Mouse (Mus musculus): ENCODE measurements at regions not wholly inside any gene's neighbourhood (a gene's known extent, or its start where the extent isn't known, plus 50 kb on each side); places are given as distances from the start of the nearest gene placed in this dataset.

GRCm38 (mm10) chr3:52759846-52760245 lies 257.2 kb downstream of the Cog6 start:
- no peak for DNase-seq (ENCODE audit: low read depth, low spot score)

GRCm38 (mm10) chr3:52758561-52758960 lies 258.5 kb downstream of the Cog6 start:
- DNase-seq (ENCODE audit: low read depth, low spot score): peak; percentile 47

GRCm38 (mm10) chr3:52756816-52757215 lies 260.2 kb downstream of the Cog6 start:
- DNase-seq (ENCODE audit: low read depth, low spot score): no peak

GRCm38 (mm10) chr3:52756006-52756405 lies 261.0 kb downstream of the Cog6 start:
- DNase-seq (ENCODE audit: low read depth, low spot score): no peak

- DNase-seq (ENCODE audit: low read depth, low spot score): peak; percentile 22
Observed at GRCm38 (mm10) chr3:52754978-52755377, 262.1 kb downstream of the Cog6 start.

- no peak for DNase-seq (ENCODE audit: low read depth, low spot score)
Observed at GRCm38 (mm10) chr3:52754401-52754800, 262.6 kb downstream of the Cog6 start.

- DNase-seq (ENCODE audit: low read depth, low spot score): no peak
Observed at GRCm38 (mm10) chr3:52746917-52747316, 270.1 kb downstream of the Cog6 start.

- DNase-seq (ENCODE audit: low read depth, low spot score): no peak
Observed at GRCm38 (mm10) chr3:52744334-52744733, 272.7 kb downstream of the Cog6 start.

- DNase-seq (ENCODE audit: low read depth, low spot score): no peak
Observed at GRCm38 (mm10) chr3:52740466-52741026, 276.5 kb downstream of the Cog6 start.

- DNase-seq (ENCODE audit: low read depth, low spot score): no peak
Observed at GRCm38 (mm10) chr3:52739526-52739925, 277.5 kb downstream of the Cog6 start.

GRCm38 (mm10) chr3:52738386-52738785 lies 278.7 kb downstream of the Cog6 start:
- DNase-seq (ENCODE audit: low read depth, low spot score): no peak

GRCm38 (mm10) chr3:52735939-52736338 lies 281.1 kb downstream of the Cog6 start:
- DNase-seq (ENCODE audit: low read depth, low spot score): no peak

- no peak for DNase-seq (ENCODE audit: low read depth, low spot score)
Observed at GRCm38 (mm10) chr3:52731941-52732340, 285.1 kb downstream of the Cog6 start.

GRCm38 (mm10) chr3:52731491-52731890 lies 285.5 kb downstream of the Cog6 start:
- DNase-seq (ENCODE audit: low read depth, low spot score): no peak

GRCm38 (mm10) chr3:52729731-52730130 lies 287.3 kb downstream of the Cog6 start:
- DNase-seq (ENCODE audit: low read depth, low spot score): no peak

GRCm38 (mm10) chr3:52728860-52729259 lies 288.2 kb downstream of the Cog6 start:
- no peak for DNase-seq (ENCODE audit: low read depth, low spot score)

- DNase-seq (ENCODE audit: low read depth, low spot score): no peak
Observed at GRCm38 (mm10) chr3:52728426-52728825, 288.6 kb downstream of the Cog6 start.

GRCm38 (mm10) chr3:52724354-52724753 lies 292.7 kb downstream of the Cog6 start:
- DNase-seq (ENCODE audit: low read depth, low spot score): no peak

GRCm38 (mm10) chr3:52722946-52723345 lies 294.1 kb downstream of the Cog6 start:
- DNase-seq (ENCODE audit: low read depth, low spot score): no peak

- DNase-seq (ENCODE audit: low read depth, low spot score): no peak
Observed at GRCm38 (mm10) chr3:52719181-52719580, 297.9 kb downstream of the Cog6 start.

- DNase-seq (ENCODE audit: low read depth, low spot score): no peak
Observed at GRCm38 (mm10) chr3:52717324-52717723, 299.7 kb downstream of the Cog6 start.

GRCm38 (mm10) chr3:52712151-52712550 lies 304.9 kb downstream of the Cog6 start:
- DNase-seq (ENCODE audit: low read depth, low spot score): peak; percentile 53

GRCm38 (mm10) chr3:52711133-52711532 lies 305.9 kb downstream of the Cog6 start:
- DNase-seq (ENCODE audit: low read depth, low spot score): no peak

- no peak for DNase-seq (ENCODE audit: low read depth, low spot score)
Observed at GRCm38 (mm10) chr3:52708746-52709145, 308.3 kb downstream of the Cog6 start.

All from skeletal muscle tissue, adult 2 months (tissue).